Mouse (Mus musculus) right cerebral cortex, postnatal 14 days (tissue): ENCODE measurements around the gene Fam208a.

Experiments used
- DNase-seq: peaks from one replicate; pipeline ENCODE4 v3.0.0; 2022

Gene Fam208a

DNA sequence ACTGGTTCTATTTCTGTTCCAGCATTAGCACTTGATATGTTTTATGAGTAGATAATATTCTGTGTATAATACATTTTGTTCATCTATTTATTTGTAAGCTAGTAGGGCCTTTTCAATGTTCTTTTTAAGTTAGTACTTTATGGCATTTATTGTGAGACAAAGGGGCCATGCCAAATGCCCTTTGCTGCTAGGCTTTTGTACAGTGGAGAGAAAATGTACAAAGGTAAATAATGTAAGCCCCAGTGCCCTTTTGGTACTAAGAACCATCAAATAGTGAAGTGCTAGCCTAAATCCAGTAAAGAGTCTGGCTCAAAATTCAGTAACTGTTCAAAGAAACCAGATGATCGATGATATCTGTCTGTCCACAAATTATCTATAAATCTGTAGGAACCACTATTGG lies 6.3 kb upstream of the Fam208a start:
- no peak for DNase-seq

DNA sequence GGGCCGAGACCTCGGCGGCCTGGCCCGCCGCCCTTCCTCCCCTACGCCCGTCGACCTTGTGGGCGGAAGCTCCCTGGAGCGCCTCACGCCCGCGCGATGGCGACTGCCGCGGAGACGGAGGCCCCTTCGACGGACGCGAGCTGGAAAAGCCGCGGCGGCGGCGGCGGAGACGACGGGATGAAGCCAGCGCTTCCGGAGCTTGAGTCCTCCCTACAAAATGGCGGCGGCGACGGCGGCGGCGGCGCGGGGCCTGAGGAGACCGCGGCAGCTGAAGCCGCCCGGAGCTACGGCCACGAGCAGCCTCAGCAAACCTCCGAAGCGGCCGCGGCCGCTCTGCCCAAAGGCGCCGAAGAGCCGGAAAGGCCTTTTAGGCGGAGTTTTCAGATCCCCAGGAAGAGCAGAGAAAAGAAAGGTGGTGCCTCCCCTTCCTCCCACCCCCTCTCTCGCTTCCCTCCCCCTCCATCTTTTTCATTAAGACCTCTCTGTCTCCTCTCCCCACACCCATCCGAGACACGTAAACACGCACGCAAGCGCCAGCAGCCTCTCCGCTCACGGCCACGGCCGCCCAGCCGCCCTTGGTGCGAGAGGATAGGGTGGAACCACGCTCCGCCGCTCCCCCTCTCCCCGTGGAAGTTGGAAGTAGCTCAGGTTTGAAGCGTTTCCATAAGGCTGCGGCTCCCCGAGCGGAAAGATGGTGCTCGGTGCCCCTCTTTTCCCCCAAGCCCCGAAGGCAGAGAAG lies 508 bp downstream of the Fam208a start:
- peak; percentile 86 for DNase-seq

DNA sequence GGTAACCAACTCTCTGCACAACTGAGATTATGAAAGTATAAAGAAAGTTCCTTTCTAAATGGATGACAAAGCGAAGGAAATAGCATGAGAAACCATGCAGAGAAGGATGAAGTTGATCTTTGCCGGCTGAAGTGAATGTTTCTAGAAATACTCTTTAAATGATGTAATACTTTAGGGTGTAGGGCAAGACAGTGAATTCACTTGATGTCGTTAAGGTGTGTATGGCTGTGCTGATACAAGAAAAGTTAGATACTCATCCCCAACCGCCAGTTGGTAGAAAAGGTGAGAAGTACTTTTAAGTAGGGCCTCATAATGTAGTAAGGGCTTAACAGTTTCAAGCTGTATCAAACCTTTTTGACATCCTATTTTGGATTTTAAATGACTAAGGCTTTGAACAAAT lies 1.6 kb downstream of the Fam208a start:
- no peak for DNase-seq

DNA sequence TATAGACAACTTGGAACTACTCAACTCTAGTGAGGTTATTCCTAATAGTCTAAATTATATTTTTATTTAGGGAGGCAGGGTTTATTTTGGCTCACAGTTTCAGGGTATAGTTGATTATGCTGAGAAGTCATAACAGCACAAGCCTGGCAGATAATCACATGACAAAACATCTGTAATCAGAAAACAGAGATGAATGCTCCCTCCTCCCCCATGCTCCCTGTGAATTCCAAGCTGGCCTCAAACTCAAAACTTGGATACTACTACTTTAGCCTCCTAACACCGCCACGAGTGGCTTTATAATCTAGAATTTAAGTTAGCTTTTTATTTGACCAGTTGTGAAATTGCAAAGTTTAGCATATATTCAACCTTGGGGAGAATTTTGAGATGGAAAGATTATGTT lies 3.4 kb downstream of the Fam208a start:
- DNase-seq, result no peak

DNA sequence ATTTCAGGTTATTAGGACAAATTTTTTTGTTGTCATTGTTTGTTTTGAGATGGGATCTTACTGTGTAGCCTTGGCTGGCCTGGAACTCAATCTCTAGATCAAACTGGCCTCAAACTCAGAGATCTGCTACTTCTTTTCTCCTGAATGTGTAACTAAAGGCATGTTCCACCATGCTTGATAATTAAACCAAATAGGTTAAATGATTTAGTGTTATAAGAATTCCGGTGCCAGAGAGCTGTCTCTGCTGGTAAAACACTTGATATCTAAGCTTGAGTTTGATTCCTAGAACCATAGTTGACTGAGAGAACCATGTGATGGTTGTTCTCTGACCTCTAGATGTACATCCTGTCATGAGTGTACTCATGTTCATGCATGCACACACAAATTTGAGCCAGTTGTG lies 7.5 kb downstream of the Fam208a start:
- no peak for DNase-seq

DNA sequence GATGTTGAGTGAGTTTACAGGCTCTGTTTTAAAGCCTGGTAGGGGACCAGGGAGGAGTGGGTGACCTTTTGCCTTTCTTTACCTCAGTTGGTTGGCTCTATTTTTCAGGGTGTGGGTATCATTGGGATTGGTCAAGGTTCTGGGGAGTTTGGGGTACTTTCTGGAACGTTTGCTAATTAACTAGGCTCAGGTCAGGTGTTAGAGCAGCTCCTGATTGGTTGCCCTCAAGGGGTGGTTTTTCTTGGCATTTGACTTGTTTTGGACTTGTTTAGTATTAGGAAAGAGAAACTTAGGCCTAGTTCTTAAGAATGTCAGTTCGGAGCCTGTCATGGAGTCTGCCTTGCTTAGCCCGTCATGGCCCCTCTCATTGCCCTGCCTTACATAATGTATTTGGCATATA lies 8.2 kb downstream of the Fam208a start:
- no peak for DNase-seq

DNA sequence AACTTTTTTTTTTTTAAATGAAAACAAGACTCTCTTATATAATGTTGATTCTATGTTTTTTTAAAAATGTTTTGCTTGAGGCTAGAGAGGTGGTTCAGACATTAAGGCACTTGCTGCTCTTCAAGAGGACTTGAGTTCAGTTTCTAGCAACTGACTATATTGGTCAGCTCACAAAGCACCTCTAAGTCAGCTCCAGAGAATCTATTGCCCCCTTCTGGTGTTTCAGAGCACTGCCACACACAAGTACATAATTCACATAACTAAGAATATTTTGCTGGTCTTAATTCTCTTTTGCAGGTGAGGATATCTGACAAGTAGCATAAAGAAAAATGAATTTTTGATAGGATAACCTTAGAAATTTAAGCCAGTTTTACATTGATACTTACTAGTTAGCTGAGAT lies 12.3 kb downstream of the Fam208a start:
- no peak for DNase-seq

DNA sequence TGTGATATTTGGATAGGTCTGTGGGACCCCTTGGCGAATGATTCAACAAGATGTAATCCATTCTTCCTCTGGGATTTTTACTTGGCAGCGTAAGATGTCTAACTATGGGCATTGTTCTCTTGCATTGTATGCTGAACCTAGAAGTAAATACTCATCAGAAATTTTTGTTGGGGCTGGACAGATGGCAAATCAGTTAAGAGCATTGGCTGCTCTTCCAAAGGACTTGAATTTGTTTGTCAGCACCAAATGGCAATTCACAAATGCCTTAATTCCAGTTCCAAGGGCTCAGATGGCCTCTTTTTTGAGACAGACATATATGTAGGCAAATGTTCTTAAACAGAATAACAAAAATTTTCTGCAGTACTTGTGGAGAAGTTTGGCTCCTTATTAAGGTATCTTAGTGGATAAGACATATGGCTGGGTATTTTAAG lies 16.2 kb downstream of the Fam208a start:
- no peak for DNase-seq

DNA sequence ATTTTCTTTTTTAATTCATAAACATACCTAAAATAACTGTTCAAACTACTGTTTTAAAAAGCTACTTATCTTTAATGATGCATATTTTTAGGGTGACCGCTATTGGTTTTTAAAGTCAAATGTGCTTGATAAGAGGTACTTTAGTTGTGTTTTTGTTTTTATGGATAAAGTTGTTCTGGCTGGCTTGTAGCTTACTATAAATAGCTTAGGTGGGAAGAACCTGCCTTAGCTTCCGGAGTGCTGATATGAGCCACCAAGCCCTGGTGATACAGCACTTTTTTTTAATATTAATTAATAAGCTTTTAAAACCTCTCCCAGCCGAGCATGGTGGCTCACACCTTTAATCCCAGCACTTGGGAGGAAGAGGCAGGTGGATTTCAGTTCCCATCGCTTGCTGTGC lies 18.3 kb downstream of the Fam208a start:
- DNase-seq, result no peak

DNA sequence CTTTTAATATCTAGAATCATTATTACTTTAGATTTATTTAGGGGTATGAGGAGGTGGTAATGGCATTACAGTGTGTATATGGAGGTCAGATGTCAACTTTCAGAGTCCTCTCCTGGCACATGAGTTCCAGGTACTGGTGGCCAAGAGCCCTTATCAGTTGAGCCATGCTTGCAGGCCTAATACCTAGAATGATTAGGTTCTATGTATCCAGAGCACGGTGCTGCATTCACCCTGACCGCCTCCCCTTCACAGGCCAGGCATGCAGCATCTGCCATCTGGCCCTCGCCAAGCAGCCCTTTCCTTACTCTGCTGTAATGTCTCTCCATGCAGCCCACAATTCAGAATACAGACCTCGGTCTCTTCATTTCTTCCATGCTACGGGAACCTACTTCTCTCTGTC lies 62.8 kb downstream of the Fam208a start:
- no peak for DNase-seq

DNA sequence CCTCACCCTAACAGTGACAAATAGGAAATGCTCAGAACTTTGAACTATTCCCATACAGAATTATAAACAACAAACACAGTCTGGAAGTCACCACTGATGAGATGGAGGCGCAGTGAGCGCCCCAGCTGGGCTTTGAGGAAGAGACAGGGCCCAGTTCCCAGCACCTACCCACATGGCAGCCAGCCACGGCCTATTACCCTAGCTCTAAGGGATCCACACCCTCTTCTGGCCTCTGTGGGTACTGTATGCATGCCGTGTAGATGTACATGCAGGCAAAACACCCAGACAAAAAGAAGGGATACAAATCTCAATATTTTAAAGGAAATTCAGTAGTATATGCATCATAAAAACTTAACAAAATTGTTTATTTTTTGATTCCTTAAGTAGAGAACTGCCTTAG lies 64.9 kb downstream of the Fam208a start:
- peak; percentile 13 for DNase-seq

DNA sequence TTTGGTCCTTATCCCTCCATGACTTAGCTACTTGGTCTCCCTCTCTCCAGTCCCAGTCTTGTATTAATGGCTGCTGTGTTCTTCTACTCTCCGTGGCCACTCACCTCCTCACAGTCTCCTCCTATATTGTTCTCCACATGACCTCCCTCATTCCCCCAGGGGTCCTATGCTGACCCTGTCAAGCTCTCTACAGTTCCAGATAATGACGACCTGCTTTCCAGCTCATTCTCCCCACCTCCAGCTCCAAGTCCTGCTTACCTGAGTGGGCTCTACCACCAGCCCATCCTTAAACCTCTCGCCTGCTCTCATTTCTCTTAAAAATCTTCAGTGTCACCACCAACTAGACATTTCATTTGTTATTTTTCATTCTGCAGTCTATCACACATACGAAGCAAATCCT lies 72.5 kb downstream of the Fam208a start:
- no peak for DNase-seq

DNA sequence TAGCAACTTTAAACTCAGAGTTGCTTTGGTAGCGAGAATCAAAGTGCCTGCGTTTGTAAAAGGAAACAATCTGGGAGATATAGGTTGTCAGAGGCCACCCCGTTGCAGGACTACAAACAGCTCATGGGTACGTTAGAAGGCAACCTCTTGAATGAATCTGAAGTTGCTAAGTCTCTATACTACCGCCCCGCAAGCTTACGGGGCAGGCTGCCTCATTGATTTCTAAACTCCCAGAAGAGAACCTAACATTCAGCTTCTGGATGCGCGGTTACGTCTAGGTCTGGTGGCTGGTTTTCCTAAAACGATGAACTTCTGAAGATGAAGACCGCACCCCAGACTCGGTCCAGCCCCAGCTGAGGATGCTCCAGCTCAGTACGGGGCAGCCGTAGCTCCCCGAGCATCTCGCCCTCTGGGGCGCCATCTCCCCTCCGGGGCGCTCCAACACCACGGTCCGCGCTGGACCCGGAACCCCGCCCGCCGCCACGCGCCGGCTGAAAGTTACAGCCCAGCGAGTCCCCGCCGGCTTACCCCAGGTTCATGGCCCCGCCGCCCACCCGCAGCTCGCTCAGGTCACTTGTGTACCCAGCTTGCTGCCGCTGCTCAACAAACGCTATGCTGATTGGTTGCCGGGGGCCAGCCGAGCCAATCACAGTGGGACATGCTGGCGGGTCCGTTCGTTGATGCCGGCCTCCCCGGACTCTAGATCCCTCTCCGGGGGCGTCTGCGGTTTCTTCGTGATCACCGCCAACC lies 79.4 kb downstream of the Fam208a start, which contains the start of gene Ccdc66:
Ccdc66 (minus strand) TSS at position 567 of the 750 bp plus-strand sequence.
- peak; percentile 94 for DNase-seq

DNA sequence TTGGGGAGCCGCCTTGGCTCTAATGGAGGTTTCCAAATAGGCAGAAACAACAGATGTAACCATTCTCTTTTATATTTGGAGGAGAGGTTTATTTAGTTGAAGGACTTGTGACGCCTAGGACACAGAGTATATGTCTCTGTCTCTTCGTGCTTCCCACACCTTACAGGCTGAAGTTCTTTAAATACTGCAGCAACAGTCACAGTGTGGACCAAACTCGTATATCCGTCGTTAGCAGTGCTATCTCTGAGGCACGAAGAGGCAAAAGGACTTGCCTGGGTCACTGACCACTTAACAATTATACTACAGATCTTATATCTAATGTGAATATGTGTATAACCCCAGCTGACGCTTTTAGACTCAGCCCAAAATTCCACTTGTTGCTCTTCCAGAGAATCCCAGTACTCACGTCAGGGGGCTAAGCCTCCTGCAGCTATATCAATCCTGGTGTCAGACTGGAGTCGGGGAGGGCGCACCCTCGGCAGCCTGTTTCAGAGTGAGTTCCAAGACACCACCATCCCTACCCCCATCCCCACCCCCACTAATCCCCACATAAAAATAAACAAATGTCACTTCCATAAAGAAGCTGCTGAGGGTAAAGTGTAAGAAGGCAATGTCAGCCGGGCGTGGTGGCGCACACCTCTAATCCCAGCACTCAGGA lies 80.1 kb downstream of the Fam208a start:
- DNase-seq, result no peak

DNA sequence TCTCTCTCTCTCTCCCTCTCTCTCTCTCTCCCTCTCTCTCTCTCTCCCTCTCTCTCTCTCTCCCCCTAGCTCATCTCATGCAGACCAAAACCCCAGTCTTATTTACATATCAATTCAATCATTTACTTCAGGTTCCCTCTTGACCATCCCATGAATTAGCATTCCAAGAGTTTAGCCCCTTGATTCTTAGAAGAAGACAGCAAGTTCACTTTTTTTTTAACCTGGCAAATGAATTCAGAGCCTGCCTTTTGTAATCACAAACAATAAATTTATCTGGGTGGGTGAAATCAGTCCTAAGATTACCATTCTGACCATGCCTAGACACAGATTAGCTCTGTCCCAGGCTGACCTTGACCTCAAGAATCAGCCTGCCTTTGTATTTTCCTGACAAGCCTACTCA lies 95.9 kb downstream of the Fam208a start:
- no peak for DNase-seq
